Mouse (Mus musculus) lung, postnatal 4 days (tissue): ENCODE data around the gene Osmr.

Source experiments
- DNase-seq, 2 experiments: peaks; one replicate each; pipeline ENCODE4 v3.0.0; 2021

Osmr gene

GRCm38 (mm10) chr15:6874601-6875019, at the start of gene Osmr:
Osmr (minus strand) TSS chr15:6874969.
- DNase-seq, result peak in 1 of 2 experiments; percentile 17

- DNase-seq, result no peak
Measured at GRCm38 (mm10) chr15:6919406-6919805, 44.6 kb upstream of the Osmr start.

GRCm38 (mm10) chr15:6914163-6914562, 39.4 kb upstream of the Osmr start:
- DNase-seq, result no peak

GRCm38 (mm10) chr15:6909669-6910068, 34.9 kb upstream of the Osmr start:
- peak; percentile 92 to 93 for DNase-seq

- peak in 1 of 2 experiments; percentile 28 for DNase-seq
Measured at GRCm38 (mm10) chr15:6909084-6909483, 34.3 kb upstream of the Osmr start.

- DNase-seq, result no peak
Measured at GRCm38 (mm10) chr15:6908601-6909000, 33.8 kb upstream of the Osmr start.

- no peak for DNase-seq
Measured at GRCm38 (mm10) chr15:6906260-6907047, 31.7 kb upstream of the Osmr start.

GRCm38 (mm10) chr15:6905726-6906125, 31.0 kb upstream of the Osmr start:
- no peak for DNase-seq

GRCm38 (mm10) chr15:6903286-6903975, 28.7 kb upstream of the Osmr start:
- DNase-seq, result no peak

- DNase-seq, result no peak
Measured at GRCm38 (mm10) chr15:6901982-6902639, 27.3 kb upstream of the Osmr start.

GRCm38 (mm10) chr15:6901236-6901635, 26.5 kb upstream of the Osmr start:
- no peak for DNase-seq

- no peak for DNase-seq
Measured at GRCm38 (mm10) chr15:6884260-6884659, 9.5 kb upstream of the Osmr start.

GRCm38 (mm10) chr15:6883816-6884215, 9.0 kb upstream of the Osmr start:
- peak; percentile 32 to 70 for DNase-seq

GRCm38 (mm10) chr15:6883091-6883490, 8.3 kb upstream of the Osmr start:
- peak in 1 of 2 experiments; percentile 33 for DNase-seq

GRCm38 (mm10) chr15:6882180-6882579, 7.4 kb upstream of the Osmr start:
- peak; percentile 55 to 61 for DNase-seq

GRCm38 (mm10) chr15:6881211-6881610, 6.4 kb upstream of the Osmr start:
- no peak for DNase-seq

- peak; percentile 78 to 83 for DNase-seq
Measured at GRCm38 (mm10) chr15:6873807-6874600, 765 bp downstream of the Osmr start.

- DNase-seq, result peak in 1 of 2 experiments; percentile 12
Measured at GRCm38 (mm10) chr15:6873154-6873806, 1.5 kb downstream of the Osmr start.

GRCm38 (mm10) chr15:6871621-6872359, 3.0 kb downstream of the Osmr start:
- DNase-seq, result no peak

- no peak for DNase-seq
Measured at GRCm38 (mm10) chr15:6866888-6867287, 7.9 kb downstream of the Osmr start.

- DNase-seq, result no peak
Measured at GRCm38 (mm10) chr15:6862125-6862524, 12.6 kb downstream of the Osmr start.
